Mouse (Mus musculus) cortical plate, adult 2 months (tissue): ENCODE data around the gene Cd55b.

Source experiments
- CTCF ChIP-seq: fragments of 200-500 bp; IDR thresholded peaks from 2 replicates; pipeline ENCODE4 v1.5.1; 2011; ENCODE audit warnings: mild to moderate bottlenecking, control low read depth, low read length; ENCODE audit not compliant: insufficient read depth; ENCODE audit errors: extremely low read depth
- POLR2A ChIP-seq: fragments of 200-500 bp; IDR thresholded peaks from 2 replicates; pipeline ENCODE4 v1.6.1; 2011; ENCODE audit warnings: mild to moderate bottlenecking, low read length, control low read depth; ENCODE audit not compliant: insufficient read depth; ENCODE audit errors: extremely low read depth

- no peak for TF ChIP-seq CTCF
- no peak for TF ChIP-seq POLR2A
These were observed 8.1 kb upstream of the Cd55b start for GRCm38 (mm10) chr1:130430920-130431319.
